Mouse (Mus musculus) mature B cell (primary cell): ENCODE measurements around the gene Ncoa4.

ENCODE experiments used
- in situ Hi-C: fragments of 300-500 bp; cut with MboI; formaldehyde crosslinking; loops from 2 replicates; pipeline ENCODE4 v1.14.3; 2019

The Ncoa4 gene

DNA sequence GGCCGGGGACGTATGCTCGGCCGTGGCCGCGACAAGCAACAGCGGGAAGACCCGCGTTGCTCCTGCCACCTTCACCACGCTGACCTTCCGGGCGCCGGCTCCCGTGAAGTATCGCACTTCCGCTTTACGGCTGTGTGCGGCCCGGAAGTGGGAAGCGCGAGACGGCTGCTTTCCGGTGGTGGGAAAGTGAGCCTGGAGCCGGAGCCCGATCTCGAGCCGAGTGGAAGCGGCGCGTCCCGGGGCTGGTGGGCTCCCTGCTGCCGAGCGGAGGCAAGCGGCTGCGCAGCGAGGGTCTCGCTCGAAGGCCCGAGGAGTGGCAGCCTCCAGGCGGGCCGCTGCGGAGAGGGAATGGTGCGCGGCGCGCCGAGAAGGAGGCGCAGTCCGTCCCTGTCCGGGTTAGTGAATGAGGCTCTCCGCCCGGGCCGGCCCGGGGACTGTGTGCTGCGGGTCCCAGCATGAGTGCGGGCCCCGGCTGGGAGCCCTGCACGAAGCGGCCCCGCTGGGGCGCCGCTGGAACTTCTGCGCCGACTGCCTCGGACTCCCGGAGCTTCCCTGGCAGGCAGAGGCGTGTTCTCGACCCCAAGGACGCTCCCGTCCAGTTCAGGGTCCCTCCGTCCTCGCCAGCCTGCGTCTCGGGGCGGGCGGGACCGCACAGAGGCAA lies 42.3 kb downstream of the Ncoa4 start, which contains the start of the genes Timm23 and Parg:
Gene Timm23 (minus strand): TSS at position 108 of the 661 bp plus-strand sequence.
Gene Parg (plus strand): TSS at position 159 of the 661 bp plus-strand sequence.
- in situ Hi-C loops: no loop called here

- in situ Hi-C loops: no loop called here
These were observed 66.9 kb downstream of the Ncoa4 start for GRCm38 (mm10) chr14:32226601-32227000.

DNA sequence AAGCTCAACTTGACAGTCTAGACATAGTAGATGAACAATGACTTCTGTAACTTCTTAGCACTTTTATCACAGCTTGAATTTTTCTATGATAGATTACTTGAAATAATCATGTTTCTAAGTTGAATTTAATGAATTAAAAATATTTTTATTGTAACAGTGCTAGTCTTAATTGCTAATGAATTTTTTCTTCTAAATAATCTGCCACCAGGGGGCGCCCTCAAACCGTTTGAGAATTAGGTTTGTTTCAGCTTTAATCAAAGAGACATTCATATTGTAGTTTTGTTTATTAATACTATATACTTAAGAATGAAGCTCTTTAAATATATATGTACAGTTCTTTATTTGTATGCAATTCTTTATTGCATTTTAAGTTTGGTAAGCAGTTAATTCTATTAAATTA lies 69.3 kb downstream of the Ncoa4 start:
- in situ Hi-C loops: no loop called here
